Mouse (Mus musculus): ENCODE measurements around the gene Crb3. TPM values are rescaled to one million over a fixed set of nuclear protein-coding genes. Genes with fewer than 3 reads are reported as not detected.

The Crb3 gene
- total RNA-seq, 2 experiments from 2014 or later, result 0.53 to 0.68 TPM

- intact Hi-C loops (cut with DNase I; ENCODE audit: low total_unique reads), result loop anchor here (5.0 to 10.0 kb wide), 2 partner anchors 69 to 236 kb away; no protein-coding TSS in a partner anchor
- DNase-seq, result no peak
Measured at GRCm38 (mm10) chr17:57098321-57098720, 39.4 kb downstream of the Crb3 start.

- DNase-seq, result no peak
- intact Hi-C loops (cut with DNase I; ENCODE audit: low total_unique reads), result loop anchor here (5.0 to 10.0 kb wide), 2 partner anchors 68 to 235 kb away; no protein-coding TSS in a partner anchor
Measured at GRCm38 (mm10) chr17:57099629-57100325, 40.9 kb downstream of the Crb3 start.

GRCm38 (mm10) chr17:57102276-57102675, 43.4 kb downstream of the Crb3 start:
- no peak for DNase-seq
- intact Hi-C loops (cut with DNase I; ENCODE audit: low total_unique reads), result no loop called here

- DNase-seq, result no peak
- intact Hi-C loops (cut with DNase I; ENCODE audit: low total_unique reads), result no loop called here
Measured at GRCm38 (mm10) chr17:57104496-57104895, 45.6 kb downstream of the Crb3 start.

GRCm38 (mm10) chr17:57105181-57106034, 46.5 kb downstream of the Crb3 start, which contains the start of gene Tnfsf9:
TSS of gene Tnfsf9 (plus strand) at chr17:57105325.
- DNase-seq, result peak; percentile 43
- intact Hi-C loops (cut with DNase I; ENCODE audit: low total_unique reads), result no loop called here

GRCm38 (mm10) chr17:57106035-57106368, 47.1 kb downstream of the Crb3 start:
- intact Hi-C loops (cut with DNase I; ENCODE audit: low total_unique reads), result no loop called here
- DNase-seq, result no peak

GRCm38 (mm10) chr17:57107064-57107463, 48.2 kb downstream of the Crb3 start:
- intact Hi-C loops (cut with DNase I; ENCODE audit: low total_unique reads), result no loop called here

GRCm38 (mm10) chr17:57108040-57108665, 49.2 kb downstream of the Crb3 start:
- DNase-seq, result no peak
- intact Hi-C loops (cut with DNase I; ENCODE audit: low total_unique reads), result no loop called here

More at GRCm38 (mm10) chr17:57107064-57107463, 48.2 kb downstream of the Crb3 start:
- DNase-seq, result no peak

GRCm38 (mm10) chr17:57108666-57109171, 49.8 kb downstream of the Crb3 start:
- intact Hi-C loops (cut with DNase I; ENCODE audit: low total_unique reads), result no loop called here
- no peak for DNase-seq

- DNase-seq, result no peak
- intact Hi-C loops (cut with DNase I; ENCODE audit: low total_unique reads), result no loop called here
Measured at GRCm38 (mm10) chr17:57110005-57110404, 51.1 kb downstream of the Crb3 start.

- DNase-seq, result no peak
Measured at GRCm38 (mm10) chr17:57112768-57113474, 54.0 kb downstream of the Crb3 start.

More at GRCm38 (mm10) chr17:57112768-57113474, 54.0 kb downstream of the Crb3 start:
- intact Hi-C loops (cut with DNase I; ENCODE audit: low total_unique reads), result no loop called here

Other genes with a start within 250 kb of the Crb3 start
- gene Rfx2, start 228.1 kb upstream of the Crb3 start, total RNA-seq (2021), result 1 to 10 TPM; 3.3 to 4.7 TPM
- not detected for gene Acsbg2, start 184.7 kb upstream of the Crb3 start, total RNA-seq (2021)
- not detected for gene 1700061G19Rik, start 183.6 kb upstream of the Crb3 start, total RNA-seq (2021)
- gene Mllt1, start 123.7 kb upstream of the Crb3 start, total RNA-seq (2021), result 10 to 100 TPM; 13.9 to 17.1 TPM
- not detected for gene Acer1, start 77.0 kb upstream of the Crb3 start, total RNA-seq (2021)
- 10 to 100 TPM; 32.7 to 33.3 TPM for gene Clpp, start 68.8 kb upstream of the Crb3 start, total RNA-seq (2021)
- gene Alkbh7, start 61.8 kb upstream of the Crb3 start, total RNA-seq (2021), result 10 to 100 TPM; 23.3 to 25.2 TPM
- not detected for gene Pspn, start 59.1 kb upstream of the Crb3 start, total RNA-seq (2021)
- 10 to 100 TPM; 20.6 to 23.6 TPM for gene Gtf2f1, start 47.8 kb upstream of the Crb3 start, total RNA-seq (2021)
- not detected for gene Gm17949, start 47.6 kb upstream of the Crb3 start, total RNA-seq (2021)
- 10 to 100 TPM; 31.9 to 36.4 TPM for gene Khsrp, start 27.6 kb upstream of the Crb3 start, total RNA-seq (2021)
- not detected for gene Slc25a41, start 17.5 kb upstream of the Crb3 start, total RNA-seq (2021)
- gene Slc25a23, start 758 bp downstream of the Crb3 start, total RNA-seq (2021), result 10 to 100 TPM; 31.7 to 38.2 TPM
- under 1 TPM; 0.51 to 0.58 TPM for gene Dennd1c, start 19.4 kb downstream of the Crb3 start, total RNA-seq (2021)
- gene Tubb4a, start 28.7 kb downstream of the Crb3 start, total RNA-seq (2021), result 1 to 10 TPM; 1.5 to 3.3 TPM
- gene Tnfsf9, start 46.2 kb downstream of the Crb3 start, total RNA-seq (2021), result 1 to 10 TPM in 1 of 2 experiments, under 1 TPM in 1; 0.82 to 1.0 TPM
- gene Cd70, start 90.7 kb downstream of the Crb3 start, total RNA-seq (2021), result not detected
- not detected for gene Tnfsf14, start 135.1 kb downstream of the Crb3 start, total RNA-seq (2021)
- gene C3, start 169.0 kb downstream of the Crb3 start, total RNA-seq (2021), result 1 to 10 TPM in 1 of 2 experiments, under 1 TPM in 1; 0.60 to 1.2 TPM
- 10 to 100 TPM; 21.8 to 24.6 TPM for gene Gpr108, start 189.3 kb downstream of the Crb3 start, total RNA-seq (2021)
- 10 to 100 TPM; 69.4 to 75.6 TPM for gene Trip10, start 190.3 kb downstream of the Crb3 start, total RNA-seq (2021)
- under 1 TPM; 0.66 to 0.93 TPM for gene Vav1, start 220.0 kb downstream of the Crb3 start, total RNA-seq (2021)